Mouse (Mus musculus) cerebellum, postnatal 14 days (tissue): ENCODE measurements around the gene Guf1.
A peak's percentile ranks its signal among the peaks of the same experiment; 100 is the strongest.

ENCODE experiments used
- DNase-seq, 2 experiments: peaks; one replicate each; pipeline ENCODE4 v3.0.0; 2021; ENCODE audit warnings: mixed read lengths in 2 of 2

The Guf1 gene

GRCm38 (mm10) chr5:69556628-69557403, at the start of gene Guf1:
TSS of gene Guf1 (plus strand) at chr5:69556923.
- DNase-seq = peak; percentile 99 to 100

DNA sequence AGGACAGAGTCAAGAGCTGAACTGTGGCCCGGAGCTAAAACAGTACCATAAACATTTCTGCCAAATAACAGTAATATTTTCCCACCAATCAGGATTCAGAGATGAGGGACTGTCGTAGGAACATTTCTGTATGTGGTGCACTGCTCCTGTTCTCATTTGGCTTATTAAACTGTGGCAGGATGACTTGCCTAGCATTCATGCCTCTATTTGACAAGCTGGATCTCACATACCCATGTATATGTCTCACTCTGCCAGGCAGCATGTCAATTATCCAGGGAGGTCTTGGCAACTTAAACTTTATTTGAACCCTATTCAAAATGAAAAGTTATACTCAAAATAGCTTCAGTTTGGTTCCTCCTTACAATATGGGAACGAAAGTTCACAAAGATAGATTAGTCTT, 49.7 kb upstream of the Guf1 start:
- no peak for DNase-seq

GRCm38 (mm10) chr5:69511631-69512030, 45.1 kb upstream of the Guf1 start:
- no peak for DNase-seq

DNA sequence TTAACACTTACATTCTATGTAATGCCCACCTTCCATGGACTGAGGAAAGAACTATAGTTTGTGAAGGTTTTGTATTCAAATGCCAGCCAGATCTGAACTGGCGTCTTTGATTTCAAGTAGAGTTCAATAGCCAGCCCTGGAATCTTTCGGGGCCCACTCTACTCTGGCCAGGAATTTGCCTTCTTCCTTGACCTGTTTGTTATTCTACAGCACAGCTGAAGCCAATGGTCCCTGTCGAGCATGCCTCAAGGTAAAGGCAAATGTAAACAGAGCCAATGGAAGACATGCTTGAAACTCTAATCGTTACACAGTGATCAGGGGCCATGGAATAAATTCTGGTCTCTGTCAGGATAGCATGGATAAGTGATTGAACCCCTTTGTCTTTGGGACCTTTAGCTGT, 44.5 kb upstream of the Guf1 start:
- DNase-seq = no peak

DNA sequence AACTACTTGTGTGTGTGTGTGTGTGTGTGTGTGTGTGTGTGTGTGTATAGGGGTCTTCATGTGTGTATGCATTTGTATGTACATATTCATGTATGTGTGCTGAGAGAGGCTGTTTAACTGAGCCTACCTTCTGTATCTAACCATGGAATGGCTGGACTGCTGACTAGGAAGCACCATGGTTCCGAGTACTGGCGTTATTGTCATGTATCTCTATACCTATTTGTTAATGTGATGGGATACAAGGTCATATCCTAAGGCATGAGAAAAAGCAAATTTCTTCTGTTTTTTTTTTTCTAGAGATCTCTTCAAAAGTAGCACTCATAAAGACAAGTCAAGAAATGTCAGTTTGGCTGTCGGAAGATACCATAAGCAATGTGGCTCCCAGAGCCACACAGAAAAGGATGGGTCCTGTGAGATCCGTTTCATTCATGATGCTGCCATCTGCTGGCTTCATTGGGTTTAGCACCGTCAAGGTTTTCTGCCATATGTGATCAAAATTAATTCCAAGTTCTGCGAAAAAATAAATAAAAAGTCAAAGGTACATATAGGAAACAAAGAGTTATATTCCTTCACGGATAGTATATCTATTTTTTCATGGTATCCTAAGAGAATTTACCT, 36.0 kb upstream of the Guf1 start:
- peak; percentile 83 to 84 for DNase-seq

GRCm38 (mm10) chr5:69522064-69522463, 34.7 kb upstream of the Guf1 start:
- no peak for DNase-seq

DNA sequence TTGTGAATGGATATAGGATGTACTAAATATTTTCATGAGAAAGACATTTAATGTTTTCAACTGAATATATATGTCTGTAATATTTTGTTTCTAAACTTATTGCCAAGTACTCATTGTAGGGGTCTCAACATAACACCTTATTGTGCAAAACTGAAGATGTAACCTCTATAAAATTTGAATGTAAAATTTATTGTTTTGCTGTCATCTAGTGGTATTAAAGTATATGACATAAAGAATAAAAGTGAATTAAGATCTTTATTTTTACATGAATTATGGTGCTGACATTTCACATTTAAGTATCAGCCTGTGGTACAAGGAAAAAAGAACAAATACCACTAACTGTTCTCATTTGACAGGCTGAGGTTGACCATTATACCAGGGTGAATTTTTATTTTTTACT, 32.8 kb upstream of the Guf1 start:
- no peak for DNase-seq

GRCm38 (mm10) chr5:69541680-69542079, 15.0 kb upstream of the Guf1 start:
- no peak for DNase-seq

GRCm38 (mm10) chr5:69542489-69542888, 14.2 kb upstream of the Guf1 start, which contains the start of gene Yipf7:
TSS of gene Yipf7 (minus strand) at chr5:69542648.
- no peak for DNase-seq

GRCm38 (mm10) chr5:69557404-69557935, 747 bp downstream of the Guf1 start:
- DNase-seq = peak; percentile 26 to 37

GRCm38 (mm10) chr5:69591640-69592461, 35.1 kb downstream of the Guf1 start, which contains the start of gene Gnpda2:
TSS of gene Gnpda2 (minus strand) at chr5:69592340.
- peak; percentile 89 to 93 for DNase-seq

- DNase-seq = peak; percentile 11 to 18
Observed at GRCm38 (mm10) chr5:69601027-69601426, 44.3 kb downstream of the Guf1 start.

DNA sequence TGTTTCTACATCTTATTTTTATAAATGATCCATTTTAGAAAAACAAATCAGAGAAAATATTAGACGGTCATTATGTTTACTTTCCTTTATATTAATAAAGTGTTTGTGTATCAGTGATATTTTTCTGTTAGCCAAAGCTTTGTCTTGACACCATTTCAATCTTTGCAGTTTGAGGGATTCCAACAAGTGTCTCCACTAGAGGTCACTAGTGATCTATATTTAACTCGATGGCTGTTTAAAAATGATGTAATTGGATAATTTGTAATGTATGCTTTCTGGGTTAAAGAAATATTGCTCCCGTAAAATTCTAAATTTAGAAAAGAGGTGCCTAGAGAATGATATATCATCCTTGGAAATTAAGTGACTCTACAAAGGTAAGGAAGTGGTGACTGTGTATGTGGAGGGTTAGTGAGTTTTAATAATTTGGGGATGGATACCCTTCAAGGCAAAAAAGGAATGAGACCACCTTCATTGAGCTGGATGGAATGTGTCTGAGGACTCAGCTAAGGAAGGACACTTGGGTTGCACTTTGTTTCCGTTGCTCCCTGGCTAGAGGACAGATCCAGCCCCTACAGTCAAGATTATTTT, 56.6 kb downstream of the Guf1 start:
- peak; percentile 19 to 52 for DNase-seq

- no peak for DNase-seq
Observed at GRCm38 (mm10) chr5:69620899-69621298, 64.2 kb downstream of the Guf1 start.
